Comparison of ENCODE assay signal across 26 mouse cellular contexts in genomic region chr4:108691469-108691868, GRCm38 (mm10). TPM values are rescaled to one million over a fixed set of nuclear protein-coding genes. Genes with fewer than 3 reads are reported as not detected.
DNase-seq lines count a peak whose midpoint lies in the region; ATAC-seq and TF ChIP-seq lines count a peak whose summit lies in the region.
"Had no signal": no experiment of that assay in that cellular context is flagged by ENCODE, and none has a peak within 500 bp of the region (broad histone marks: within the 10 kb centered on the region; RNA-seq: fewer than 3 reads in every experiment).

No protein-coding gene starts in this region.

- H3K4me3 ChIP-seq in C2C12 (ENCODE audit: insufficient read depth, poor library complexity, severe bottlenecking): no peak overlapping the region
- no peak overlapping the region for H3K4me3 ChIP-seq in ES-E14 (ENCODE audit: insufficient read depth in 1 of 2, low read depth in 1 of 2, low read length in 2 of 2, poor library complexity in 1 of 2, severe bottlenecking in 1 of 2)
- H3K4me3 ChIP-seq in hindbrain, embryonic 13.5 days: no peak overlapping the region
- H3K4me3 ChIP-seq: embryonic facial prominence, embryonic 13.5 days; embryonic facial prominence, embryonic 15.5 days; erythroblast, embryonic 14.5 days; forebrain, embryonic 13.5 days; forebrain, embryonic 15.5 days; gastrocnemius, adult 2 months had no signal

- H3K79me3 ChIP-seq in C2C12 (ENCODE audit: low read depth): no peaks in the 10 kb centered on the region

- H3K4me1 ChIP-seq in ES-E14 (ENCODE audit: control insufficient read depth in 2 of 2, insufficient read depth in 2 of 2, low read length in 2 of 2, poor library complexity in 1 of 2): peaks cover 0 to 3% of the 10 kb centered on the region in 2 experiments; a peak in 1 of 4 replicates
- H3K4me1 ChIP-seq in hindbrain, embryonic 13.5 days (replicated peaks): no peaks in the 10 kb centered on the region
- H3K4me1 ChIP-seq: embryonic facial prominence, embryonic 13.5 days; embryonic facial prominence, embryonic 15.5 days; forebrain, embryonic 13.5 days; forebrain, embryonic 15.5 days had no signal

- H3K36me3 ChIP-seq in C2C12 (ENCODE audit: control insufficient read depth, insufficient read depth) (peaks cover 6% of the 10 kb centered on the region), ES-E14 (ENCODE audit: control insufficient read depth, insufficient read depth, low read length, poor library complexity, severe bottlenecking) (no peaks in the 10 kb centered on the region)
- H3K36me3 ChIP-seq in hindbrain, embryonic 13.5 days: peaks cover 36% of the 10 kb centered on the region

- no peak overlapping the region for H3K27ac ChIP-seq in ES-E14 (ENCODE audit: insufficient read depth, low read depth, low read length, poor library complexity, severe bottlenecking)
- no peak overlapping the region for H3K27ac ChIP-seq in hindbrain, embryonic 13.5 days
- H3K27ac ChIP-seq: embryonic facial prominence, embryonic 13.5 days; embryonic facial prominence, embryonic 15.5 days; forebrain, embryonic 13.5 days; forebrain, embryonic 15.5 days; gastrocnemius, adult 2 months had no signal

- in situ Hi-C loops in ES-E14 (cut with MboI; ENCODE audit: low sequenced_read_pairs in 2 of 2, unreplicated experiment in 2 of 2): no loop called here

- no peaks in the 10 kb centered on the region for H3K79me2 ChIP-seq in C2C12 (ENCODE audit: control insufficient read depth, insufficient read depth)

- ATAC-seq in hindbrain, embryonic 13.5 days (ENCODE audit: low FRiP score): no peak
- no peak for ATAC-seq in erythroid progenitor cell, adult 5-6 weeks (replicated peaks; ENCODE audit: low FRiP score, poor library complexity, severe bottlenecking)
- ATAC-seq: forebrain, embryonic 13.5 days; forebrain, embryonic 15.5 days; forebrain, postnatal 0 days had no signal

- H3K4me2 ChIP-seq in hindbrain, embryonic 13.5 days: no peak overlapping the region
- H3K4me2 ChIP-seq: embryonic facial prominence, embryonic 13.5 days; embryonic facial prominence, embryonic 15.5 days; forebrain, embryonic 13.5 days; forebrain, embryonic 15.5 days had no signal

- TF ChIP-seq CTCF in C2C12 (IDR thresholded peaks at IDR 0.05; ENCODE audit: control insufficient read depth, insufficient read depth, insufficient read length): no peak

- H3K27me3 ChIP-seq in C2C12 (ENCODE audit: control insufficient read depth, insufficient read depth, insufficient read length): no peaks in the 10 kb centered on the region
- H3K27me3 ChIP-seq in hindbrain, embryonic 13.5 days: no peaks in the 10 kb centered on the region
- H3K27me3 ChIP-seq: embryonic facial prominence, embryonic 13.5 days; embryonic facial prominence, embryonic 15.5 days; forebrain, embryonic 13.5 days; forebrain, embryonic 15.5 days had no signal

- DNase-seq in ES-E14 (ENCODE audit: low read depth, low spot score) (no peak), MEL-GATA-1-ER (ENCODE audit: extremely low read depth, low read depth) (peak; percentile 6), ZHBTc4 (ENCODE audit: low read depth, low spot score) (peak; percentile 21)
- DNase-seq in cerebellum, postnatal 36 days: no peak
- DNase-seq in left cerebral cortex, adult 9 months (ENCODE audit: low spot score in 2 of 2): no peak
- DNase-seq: adrenal gland, adult 8-10 months; adrenal gland, postnatal 14 days; adrenal gland, postnatal 36 days; B cell, adult 2 months; cerebellum, adult 11-12 months; cerebellum, adult 2 months; cerebellum, adult 9-10 months; cerebellum, postnatal 10 days; cerebellum, postnatal 25 days; embryo, embryonic 11 days; forebrain, postnatal 0 days; gastrocnemius, adult 2 months had no signal

- no peak overlapping the region for H3K9ac ChIP-seq in ES-E14 (ENCODE audit: insufficient read depth, low read depth, low read length, poor library complexity, severe bottlenecking)
- H3K9ac ChIP-seq in hindbrain, embryonic 13.5 days: no peak overlapping the region
- H3K9ac ChIP-seq: embryonic facial prominence, embryonic 13.5 days; embryonic facial prominence, embryonic 15.5 days; forebrain, embryonic 13.5 days; forebrain, embryonic 15.5 days; forebrain, postnatal 0 days had no signal

- H3K9me3 ChIP-seq in ES-E14 (ENCODE audit: control insufficient read depth, insufficient read depth, low read depth, low read length): no peaks in the 10 kb centered on the region
- H3K9me3 ChIP-seq in hindbrain, embryonic 13.5 days: no peaks in the 10 kb centered on the region
- H3K9me3 ChIP-seq: embryonic facial prominence, embryonic 13.5 days; embryonic facial prominence, embryonic 15.5 days; forebrain, embryonic 13.5 days; forebrain, embryonic 15.5 days had no signal

- H3ac ChIP-seq in C2C12 (ENCODE audit: control insufficient read depth, insufficient read length, low read depth): no peak overlapping the region

TF ChIP-seq in C2C12, 6 proteins besides CTCF, POLR2A, EP300 and RAD21:
- TF ChIP-seq USF1 (IDR thresholded peaks at IDR 0.05; ENCODE audit: low read depth): peak; percentile 51
- TF ChIP-seq MAX (IDR thresholded peaks at IDR 0.05): no peak
- TF ChIP-seq CEBPB (IDR thresholded peaks at IDR 0.05; ENCODE audit: low read depth): no peak
- no peak for TF ChIP-seq MYOG (IDR thresholded peaks at IDR 0.05; ENCODE audit: control insufficient read depth, extremely low read depth, insufficient read length)
- no peak for TF ChIP-seq MYOD1 (IDR thresholded peaks at IDR 0.05; ENCODE audit: control insufficient read depth, insufficient read length, low read depth)

TF ChIP-seq in ES-E14, 5 proteins besides CTCF, POLR2A, EP300 and RAD21:
- no peak for TF ChIP-seq HCFC1 (IDR thresholded peaks at IDR 0.05; ENCODE audit: borderline replicate concordance, insufficient read depth, low read length)
- TF ChIP-seq MAFK (IDR thresholded peaks at IDR 0.05; ENCODE audit: insufficient read depth, low read depth, low read length): peak; percentile 57; the same call in 1 of the 2 replicates

RNA-seq across cellular contexts. Expression of gene 3110021N24Rik, which starts 28.0 kb away (rescaled TPM):
- polyA plus RNA-seq in C2C12 (2012; fragmentation: generic; extraction: Trizol): not detected
- total RNA-seq in ES-E14 (2012; rRNA removed): 0.27 and 0.32 TPM in 2 replicates
- polyA plus RNA-seq in hindbrain, embryonic 13.5 days (2015; fragmentation: Nextera tagmentation; extraction: Ambion mirVana): 0.93 and 1.7 TPM in 2 replicates
- not detected in 2 replicates for total RNA-seq in erythroid progenitor cell, adult 5-6 weeks (2015; ENCODE audit: low replicate concordance)
- not detected in 2 replicates for total RNA-seq in erythroid progenitor cell, adult 5-6 weeks (2017; ENCODE audit: low replicate concordance)
- total RNA-seq: common myeloid progenitor, adult 5-6 weeks; forebrain, postnatal 0 days had no signal
- polyA plus RNA-seq: erythroblast, embryonic 14.5 days had no signal

Comparison
In these comparisons a context has a peak if more than half of its experiments do, and no peak if none do; other contexts are left out.
1. DNase-seq: peak in MEL-GATA-1-ER (single experiment) and ZHBTc4 (single experiment); none in ES-E14 (single experiment), cerebellum, postnatal 36 days (0 of 2) and left cerebral cortex, adult 9 months (0 of 2).